Mouse (Mus musculus) forebrain, embryonic 11.5 days (tissue): ENCODE results near the gene Tarm1. TPM values are rescaled to one million over a fixed set of nuclear protein-coding genes. Genes with fewer than 3 reads are reported as not detected.

ENCODE experiments used
- ATAC-seq: fragments of 200-750 bp; cut with Nextera tagmentation; replicated peaks from 2 replicates; pipeline ENCODE4 v1.8.0; 2017; ENCODE audit warnings: moderate TSS enrichment; ENCODE audit not compliant: low FRiP score
- DNase-seq: peaks from one replicate; pipeline ENCODE4 v3.0.0-alpha.2; 2017; ENCODE audit warnings: low spot score
- H3K27ac ChIP-seq: fragments of 300-500 bp; sonication (generic); 2 replicates; pipeline ENCODE4 v1.5.1; 2014; ENCODE audit warnings: low read depth, low read length
- H3K27me3 ChIP-seq: fragments of 300-500 bp; sonication (generic); 2 replicates; pipeline ENCODE4 v1.6.1; 2014; ENCODE audit warnings: mild to moderate bottlenecking, low read length, mixed read lengths; ENCODE audit not compliant: control insufficient read depth, insufficient read depth
- H3K36me3 ChIP-seq: fragments of 300-500 bp; sonication (generic); 2 replicates; pipeline ENCODE4 v1.6.1; 2014; ENCODE audit warnings: mild to moderate bottlenecking, low read length, moderate library complexity, mixed read lengths; ENCODE audit not compliant: control insufficient read depth, insufficient read depth
- H3K4me1 ChIP-seq: fragments of 300-500 bp; sonication (generic); replicated peaks from 2 replicates; pipeline ENCODE4 v1.6.1; 2014; ENCODE audit warnings: low read length, mixed read lengths; ENCODE audit not compliant: control insufficient read depth, insufficient read depth
- H3K4me2 ChIP-seq: fragments of 300-500 bp; sonication (generic); 2 replicates; pipeline ENCODE4 v1.6.1; 2014; ENCODE audit warnings: low read depth, mild to moderate bottlenecking, low read length, moderate library complexity, mixed read lengths; ENCODE audit not compliant: severe bottlenecking
- H3K4me3 ChIP-seq: fragments of 300-500 bp; sonication (generic); 2 replicates; pipeline ENCODE4 v1.5.1; 2014; ENCODE audit warnings: low read depth, low read length
- H3K9ac ChIP-seq: fragments of 300-500 bp; sonication (generic); 2 replicates; pipeline ENCODE4 v1.6.1; 2014; ENCODE audit warnings: low read length
- H3K9me3 ChIP-seq: fragments of 300-500 bp; sonication (generic); 2 replicates; pipeline ENCODE4 v1.6.1; 2016; ENCODE audit warnings: low read length, mixed read lengths; ENCODE audit not compliant: control insufficient read depth
- WGBS: fragments of 180-500 bp; shearing (Covaris S2); extraction: QIAGEN DNeasy Blood & Tissue Kit; methylation state at CpG from one replicate; pipeline ENCODE4 v1.1.7; 2014; 5-methylcytosine and 5-hydroxymethylcytosine counted together
- polyA plus RNA-seq: library from polyadenylated mRNA; unstranded; fragments of >200 nt; fragmentation: Nextera tagmentation; extraction: Ambion mirVana; gene quantifications from 2 replicates; pipeline ENCODE4 v1.2.1, GENCODE M21; 2014

Gene Tarm1
- polyA plus RNA-seq, 1 experiment from 2014 or later = not detected

DNA sequence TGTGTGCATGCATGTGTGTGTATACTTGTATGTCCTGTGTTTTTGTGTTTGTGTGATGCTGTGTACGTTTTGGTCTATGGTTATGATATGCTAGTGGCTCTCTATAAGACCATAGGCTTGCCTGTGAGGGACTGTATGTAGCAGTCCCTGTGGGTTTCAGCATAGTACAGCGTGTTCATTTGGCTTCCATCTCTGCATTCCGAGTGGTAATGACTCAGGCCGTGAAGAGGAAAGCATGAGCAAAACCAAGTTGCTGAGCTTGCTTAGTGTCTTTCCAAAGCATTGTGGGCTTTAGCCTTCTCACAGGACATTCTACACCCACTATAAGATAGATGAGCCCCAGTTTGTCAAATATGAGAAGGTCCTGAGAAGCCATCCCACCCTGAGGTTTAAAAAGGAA, 39.1 kb downstream of the Tarm1 start:
- no peak for ATAC-seq
- H3K36me3 ChIP-seq = no peaks in the 10 kb centered on the region
- H3K27ac ChIP-seq = no peak overlapping the region
- no peaks in the 10 kb centered on the region for H3K27me3 ChIP-seq
- no peak for DNase-seq
- no peak overlapping the region for H3K9ac ChIP-seq
- 83% methylated on average over 4 of the region's 4 CpGs for WGBS
- H3K4me3 ChIP-seq = no peak overlapping the region
- H3K4me1 ChIP-seq = no peaks in the 10 kb centered on the region
- no peaks in the 10 kb centered on the region for H3K9me3 ChIP-seq
- no peak overlapping the region for H3K4me2 ChIP-seq

DNA sequence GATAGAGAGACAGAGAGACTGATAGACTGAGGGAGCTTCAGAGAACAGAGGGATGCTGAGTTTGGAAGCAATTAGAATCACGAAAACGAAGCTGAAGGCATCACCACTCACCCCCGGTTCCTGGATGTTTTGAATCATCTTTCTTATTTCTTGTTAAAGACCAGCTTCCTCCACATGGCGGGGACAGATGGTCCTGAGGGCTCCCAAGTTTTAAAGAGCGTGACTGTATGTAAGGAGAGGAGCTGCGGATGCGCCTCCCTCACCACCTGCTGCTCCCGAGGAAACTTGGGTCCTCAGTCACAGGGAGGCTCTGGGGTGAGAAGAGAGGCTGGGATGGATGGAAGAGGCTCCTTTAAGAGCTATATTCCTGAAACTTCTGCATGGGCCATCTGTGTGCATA, 42.2 kb downstream of the Tarm1 start:
- Histone ChIP-seq H3K27me3 (no peaks in the 10 kb centered on the region), H3K4me2 (no peak overlapping the region), H3K9ac (no peak overlapping the region), H3K9me3 (no peaks in the 10 kb centered on the region), H3K4me1 (no peaks in the 10 kb centered on the region), H3K4me3 (no peak overlapping the region), H3K36me3 (no peaks in the 10 kb centered on the region), H3K27ac (no peak overlapping the region)
- no peak for DNase-seq
- ATAC-seq = no peak
- WGBS = 87% methylated on average over 8 of the region's 8 CpGs

DNA sequence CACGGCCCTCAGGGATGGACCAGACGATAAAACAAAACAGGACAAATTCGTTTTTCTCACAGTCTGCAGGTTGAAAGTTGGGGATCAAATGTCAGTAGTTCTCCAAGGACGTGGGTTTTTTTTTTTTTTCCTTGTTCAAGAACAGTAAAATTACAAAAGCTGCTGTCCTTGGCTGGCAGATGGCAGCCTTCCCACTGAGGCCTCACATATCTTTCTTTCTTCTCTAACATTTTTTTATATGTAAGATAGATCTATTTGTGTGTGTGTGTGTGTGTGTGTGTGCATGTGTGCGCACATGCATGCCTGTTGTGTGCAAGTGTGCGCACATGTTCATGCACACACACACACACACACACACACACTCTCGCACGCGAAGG, 44.6 kb downstream of the Tarm1 start:
- DNase-seq (no peak), ATAC-seq (no peak)
- WGBS = 76% methylated on average over 9 of the region's 9 CpGs
- H3K27ac ChIP-seq = no peak overlapping the region
- no peak overlapping the region for H3K4me3 ChIP-seq
- no peaks in the 10 kb centered on the region for H3K36me3 ChIP-seq
- no peak overlapping the region for H3K4me2 ChIP-seq
- no peaks in the 10 kb centered on the region for H3K4me1 ChIP-seq
- H3K27me3 ChIP-seq = no peaks in the 10 kb centered on the region
- no peaks in the 10 kb centered on the region for H3K9me3 ChIP-seq
- H3K9ac ChIP-seq = no peak overlapping the region

DNA sequence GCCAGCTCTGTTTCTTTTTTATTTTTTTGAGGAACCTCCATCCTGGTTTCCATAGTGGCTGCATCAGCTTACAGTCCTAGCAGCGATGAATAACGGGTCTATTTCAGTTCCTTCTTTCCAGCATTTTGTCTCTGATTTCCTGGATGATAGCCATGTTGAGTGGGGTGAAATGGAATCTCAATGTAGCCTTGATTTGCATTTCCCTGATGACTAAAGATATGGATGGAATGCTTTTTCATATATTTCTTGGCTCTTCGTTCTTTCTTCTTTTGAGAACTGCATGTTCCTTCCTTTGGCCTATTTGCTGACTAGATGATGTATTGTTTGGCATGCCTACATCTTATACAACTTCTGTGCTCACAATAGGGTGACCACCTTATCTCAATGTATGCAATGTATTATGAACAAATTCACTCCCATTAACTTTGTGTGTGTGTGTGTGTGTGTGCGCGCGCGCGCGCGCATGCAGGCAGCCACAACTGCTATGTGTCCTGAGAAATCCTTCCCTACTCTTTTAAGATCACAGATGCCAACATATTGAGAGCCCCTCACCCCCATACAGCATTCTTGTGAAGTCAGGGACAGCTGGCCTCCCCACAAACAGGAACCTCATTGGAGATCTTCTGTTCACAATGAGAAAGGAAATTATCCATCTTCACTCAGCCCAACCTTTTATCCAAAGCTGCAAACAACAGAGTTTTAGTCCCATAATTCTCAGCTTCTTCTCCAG, 45.1 kb downstream of the Tarm1 start:
- DNase-seq (peak; percentile 9), ATAC-seq (no peak)
- WGBS = 97% methylated on average over 10 of the region's 10 CpGs
- Histone ChIP-seq H3K36me3 (no peaks in the 10 kb centered on the region), H3K27me3 (no peaks in the 10 kb centered on the region), H3K9me3 (no peaks in the 10 kb centered on the region), H3K4me1 (no peaks in the 10 kb centered on the region), H3K9ac (no peak overlapping the region), H3K4me2 (no peak overlapping the region), H3K4me3 (no peak overlapping the region), H3K27ac (no peak overlapping the region)

DNA sequence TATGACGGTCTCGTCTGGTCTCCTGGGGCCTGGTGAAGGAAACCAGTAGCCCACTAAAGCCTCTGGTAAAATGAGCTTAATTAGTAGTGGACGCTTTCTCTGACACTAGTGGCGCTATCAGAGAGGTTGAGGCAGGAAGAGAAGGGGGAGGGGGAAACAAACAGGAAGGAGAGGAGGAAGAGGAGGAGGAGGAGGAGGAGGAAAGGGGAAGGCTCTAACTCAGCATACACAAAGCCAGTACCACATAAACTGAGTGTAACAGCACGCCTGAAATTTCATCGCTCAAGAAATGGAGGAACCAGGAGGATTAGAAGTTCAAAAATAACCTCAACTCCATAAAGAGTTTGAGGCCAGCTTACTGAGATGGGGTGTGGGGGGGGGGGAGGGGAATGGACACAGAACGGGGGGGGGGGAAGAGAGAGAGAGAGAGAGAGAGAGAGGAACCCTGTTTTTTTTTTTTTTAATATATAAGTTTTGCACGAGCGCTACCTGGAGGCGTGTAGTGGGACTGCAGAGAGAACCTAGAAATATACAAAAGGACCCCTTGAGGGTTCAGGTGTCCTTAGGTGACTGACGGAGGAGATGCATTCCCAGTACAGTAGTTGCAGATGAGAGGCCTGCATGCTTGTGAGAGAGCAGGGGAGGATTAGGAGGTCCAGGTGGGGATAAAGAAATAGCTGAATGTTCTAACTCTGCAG, 48.8 kb downstream of the Tarm1 start:
- Histone ChIP-seq H3K4me3 (no peak overlapping the region), H3K9me3 (no peaks in the 10 kb centered on the region), H3K27me3 (no peaks in the 10 kb centered on the region), H3K27ac (no peak overlapping the region), H3K36me3 (no peaks in the 10 kb centered on the region), H3K4me1 (no peaks in the 10 kb centered on the region), H3K9ac (no peak overlapping the region), H3K4me2 (no peak overlapping the region)
- 57% methylated on average over 11 of the region's 11 CpGs for WGBS
- ATAC-seq = no peak
- peak; percentile 42 for DNase-seq

DNA sequence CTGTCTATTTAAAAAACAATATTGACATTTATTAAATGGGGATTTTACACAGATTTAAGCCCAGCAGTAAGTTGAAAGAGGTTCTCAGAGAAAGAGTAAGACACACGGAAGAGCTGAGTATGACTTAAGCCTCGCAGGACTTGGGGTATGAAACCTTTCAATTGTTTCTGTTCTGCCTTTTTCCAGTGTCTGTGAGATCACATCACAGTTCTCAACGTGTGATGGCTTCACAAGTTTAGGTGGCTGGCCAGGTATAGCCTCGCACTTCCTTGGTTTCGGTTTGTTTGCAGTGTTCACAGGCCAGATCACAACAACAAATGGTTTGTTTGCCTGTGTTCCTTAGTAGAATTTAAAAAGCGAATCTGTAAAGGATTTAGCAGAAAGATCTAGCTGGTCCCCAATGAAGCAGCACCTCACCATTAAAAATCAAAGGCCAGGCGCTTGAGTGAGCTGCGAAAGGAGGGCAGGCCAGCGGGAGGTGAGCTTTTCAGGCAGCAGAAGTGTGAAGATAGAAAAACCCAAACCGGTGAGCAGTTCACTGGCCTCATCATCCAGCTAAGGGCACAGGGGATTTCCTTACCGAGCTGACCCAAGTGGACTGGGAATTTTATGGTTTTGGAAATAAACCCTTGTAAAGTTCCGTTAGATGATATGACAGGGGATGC, 49.5 kb downstream of the Tarm1 start:
- no peak overlapping the region for H3K9ac ChIP-seq
- WGBS = 66% methylated on average over 12 of the region's 12 CpGs
- ATAC-seq (no peak), DNase-seq (no peak)
- H3K36me3 ChIP-seq = no peaks in the 10 kb centered on the region
- no peak overlapping the region for H3K27ac ChIP-seq
- H3K4me3 ChIP-seq = no peak overlapping the region
- no peaks in the 10 kb centered on the region for H3K9me3 ChIP-seq
- H3K27me3 ChIP-seq = no peaks in the 10 kb centered on the region
- no peaks in the 10 kb centered on the region for H3K4me1 ChIP-seq
- H3K4me2 ChIP-seq = no peak overlapping the region

DNA sequence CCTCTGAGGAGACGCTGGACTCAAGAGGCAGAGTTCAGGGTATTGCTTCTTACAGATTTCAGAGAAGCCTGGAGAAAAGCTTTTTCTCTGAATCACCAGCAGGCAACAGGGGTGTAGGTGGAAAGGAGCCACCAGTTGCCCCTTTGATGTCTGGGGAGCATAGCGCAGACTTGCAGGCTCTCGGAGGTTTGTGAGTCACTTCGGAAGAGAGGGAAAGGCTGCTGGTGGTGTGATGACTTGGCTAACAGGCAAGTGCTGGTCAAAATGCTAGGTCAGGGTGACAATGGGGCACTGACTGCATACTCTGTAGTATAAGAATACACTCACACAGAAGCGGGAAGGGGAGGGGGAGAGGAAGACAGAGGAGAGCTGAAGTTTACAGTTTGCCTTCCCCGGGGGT, 51.3 kb downstream of the Tarm1 start:
- no peak for ATAC-seq
- no peak overlapping the region for H3K4me3 ChIP-seq

DNA sequence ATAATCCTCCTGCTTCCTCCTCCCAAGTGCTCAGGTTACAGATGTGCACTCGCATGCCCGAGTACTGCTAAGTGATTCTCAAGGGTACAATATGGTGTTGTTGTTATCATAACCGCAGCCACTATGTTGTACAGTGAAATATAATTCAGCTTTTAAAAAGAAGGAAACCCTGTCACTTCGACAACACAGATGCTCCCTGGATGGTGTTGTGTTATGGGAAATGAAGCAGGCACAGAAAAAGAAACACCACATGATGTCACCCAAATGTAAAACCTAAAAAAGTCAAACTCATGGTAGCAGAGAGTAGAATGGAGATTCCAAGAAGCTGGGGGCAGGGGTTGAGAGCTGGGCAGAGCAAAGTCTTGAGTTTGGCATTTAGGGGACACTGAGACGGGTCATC, 51.8 kb downstream of the Tarm1 start:
- WGBS = 66% methylated on average over 5 of the region's 5 CpGs
- Histone ChIP-seq H3K36me3 (no peaks in the 10 kb centered on the region), H3K4me3 (no peak overlapping the region), H3K9ac (no peak overlapping the region), H3K4me2 (no peak overlapping the region), H3K27ac (no peak overlapping the region), H3K4me1 (no peaks in the 10 kb centered on the region), H3K27me3 (no peaks in the 10 kb centered on the region), H3K9me3 (no peaks in the 10 kb centered on the region)
- DNase-seq (no peak), ATAC-seq (no peak)

More for the DNA sequence above, 51.3 kb downstream of the Tarm1 start:
- 60% methylated on average over 6 of the region's 6 CpGs for WGBS
- no peak overlapping the region for H3K9ac ChIP-seq
- no peak overlapping the region for H3K27ac ChIP-seq
- no peak for DNase-seq
- H3K4me1 ChIP-seq = no peaks in the 10 kb centered on the region
- H3K4me2 ChIP-seq = no peak overlapping the region
- H3K27me3 ChIP-seq = no peaks in the 10 kb centered on the region
- no peaks in the 10 kb centered on the region for H3K9me3 ChIP-seq
- no peaks in the 10 kb centered on the region for H3K36me3 ChIP-seq
